Mouse (Mus musculus) C2C12 (cell line): ENCODE data around the gene Mfsd4a.

Source experiments
- CTCF ChIP-seq: IDR thresholded peaks from one replicate; pipeline ENCODE4 v1.5.1; 2011; ENCODE audit not compliant: control insufficient read depth, insufficient read depth, insufficient read length
- FOSL1 ChIP-seq: IDR thresholded peaks from one replicate; pipeline ENCODE4 v1.8.0; 2011; ENCODE audit warnings: mild to moderate bottlenecking, low read length; ENCODE audit not compliant: poor library complexity, insufficient read depth, severe bottlenecking
- MYOD1 ChIP-seq: IDR thresholded peaks from one replicate; pipeline ENCODE4 v1.6.1; 2011; ENCODE audit warnings: low read depth; ENCODE audit not compliant: control insufficient read depth, insufficient read length

DNA sequence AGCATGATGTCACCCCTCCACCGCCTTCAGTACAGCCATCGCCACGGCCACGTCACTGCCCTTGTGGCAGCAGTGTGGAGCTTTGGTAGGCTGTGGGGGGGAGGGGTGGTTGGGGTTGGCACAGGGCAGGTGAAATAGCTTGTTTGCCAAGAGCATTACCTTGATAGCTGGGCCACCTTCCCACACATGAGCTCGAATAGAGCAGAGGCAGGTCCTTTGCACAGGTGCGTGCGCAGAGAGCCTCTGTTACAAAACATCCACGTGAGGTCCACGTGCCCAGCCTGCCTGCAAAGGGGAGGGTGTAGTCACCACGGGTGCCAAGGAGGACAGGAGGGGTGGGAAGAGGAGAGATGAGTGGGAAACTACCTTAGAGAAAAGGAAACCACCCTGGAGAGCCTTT lies 7.7 kb upstream of the Mfsd4a start:
- TF ChIP-seq CTCF (no peak), FOSL1 (no peak), MYOD1 (no peak)
